Mouse (Mus musculus) urinary bladder, postnatal 36 days (tissue): ENCODE data around the gene Pnpo.

Experiments
- DNase-seq, 2 experiments: peaks; one replicate each; pipeline ENCODE4 v3.0.0; 2022; ENCODE audit warnings: low spot score in 2 of 2, mixed read lengths in 1 of 2

Pnpo gene

GRCm38 (mm10) chr11:96970341-96970740 is 26.6 kb upstream of the Pnpo start:
- DNase-seq: no peak

DNA sequence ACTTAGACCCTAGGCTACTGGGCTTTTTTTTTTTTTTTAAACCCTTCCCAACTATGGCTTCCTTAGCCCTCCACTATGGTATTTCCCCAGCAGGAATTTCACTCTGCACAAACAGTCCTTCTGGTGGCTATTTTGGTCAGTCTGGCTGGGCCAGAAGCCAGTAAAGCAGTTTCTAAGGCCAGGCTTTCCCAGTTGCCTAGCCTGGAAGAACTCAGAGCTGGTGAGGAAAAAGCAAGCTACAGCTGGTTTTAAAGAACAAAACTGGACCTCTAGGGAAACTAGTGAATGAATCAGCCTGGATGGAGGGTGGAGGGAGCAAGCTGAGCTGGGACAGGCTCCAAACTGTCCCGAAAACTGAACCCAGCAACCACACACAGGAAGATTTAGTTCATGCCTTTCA is 26.0 kb upstream of the Pnpo start:
- peak in 1 of 2 experiments; percentile 72 for DNase-seq

DNA sequence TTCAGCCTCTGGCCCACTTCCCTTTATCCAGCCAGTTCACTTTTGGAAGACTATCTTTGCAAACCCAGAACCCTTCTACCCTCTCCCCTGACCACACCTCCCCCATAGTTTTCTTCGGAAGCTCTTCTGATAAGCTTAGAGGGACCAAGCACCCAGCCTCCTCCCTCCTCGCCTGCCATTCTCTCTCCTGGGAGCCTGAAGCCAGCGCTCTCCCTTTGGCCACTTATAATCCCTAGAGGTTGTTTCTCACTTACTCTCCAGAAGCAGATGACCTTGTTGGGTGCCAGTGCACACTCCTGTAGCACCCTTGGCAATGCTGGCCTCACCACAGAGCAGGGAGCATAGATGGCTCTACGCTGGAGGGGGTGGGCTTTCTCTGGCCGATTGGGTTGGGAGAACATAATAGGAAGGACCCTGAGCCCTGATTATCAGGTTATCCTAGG is 25.5 kb upstream of the Pnpo start:
- no peak for DNase-seq

DNA sequence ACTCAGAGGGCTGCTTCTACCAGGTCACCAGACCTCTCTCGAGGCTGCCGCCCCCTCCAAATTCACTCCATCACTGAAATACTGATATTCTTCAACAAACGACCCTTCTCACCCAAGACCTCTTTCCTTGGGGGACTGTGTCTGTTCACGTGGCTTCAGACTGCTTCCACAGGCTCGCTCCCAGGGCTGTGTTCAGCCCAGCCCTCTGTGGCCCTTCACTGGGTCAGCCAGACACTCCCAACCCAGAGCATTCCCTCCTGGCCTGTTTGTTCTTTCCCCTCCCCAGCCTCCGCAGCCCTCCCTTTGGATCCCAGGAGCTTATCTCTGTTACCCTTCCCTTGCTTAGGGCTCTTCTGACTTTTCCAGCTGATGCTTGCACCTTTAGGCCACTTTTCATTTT is 24.7 kb upstream of the Pnpo start:
- DNase-seq: peak in 1 of 2 experiments; percentile 43

- DNase-seq: no peak
These were observed 23.9 kb upstream of the Pnpo start for GRCm38 (mm10) chr11:96967544-96968269.

DNA sequence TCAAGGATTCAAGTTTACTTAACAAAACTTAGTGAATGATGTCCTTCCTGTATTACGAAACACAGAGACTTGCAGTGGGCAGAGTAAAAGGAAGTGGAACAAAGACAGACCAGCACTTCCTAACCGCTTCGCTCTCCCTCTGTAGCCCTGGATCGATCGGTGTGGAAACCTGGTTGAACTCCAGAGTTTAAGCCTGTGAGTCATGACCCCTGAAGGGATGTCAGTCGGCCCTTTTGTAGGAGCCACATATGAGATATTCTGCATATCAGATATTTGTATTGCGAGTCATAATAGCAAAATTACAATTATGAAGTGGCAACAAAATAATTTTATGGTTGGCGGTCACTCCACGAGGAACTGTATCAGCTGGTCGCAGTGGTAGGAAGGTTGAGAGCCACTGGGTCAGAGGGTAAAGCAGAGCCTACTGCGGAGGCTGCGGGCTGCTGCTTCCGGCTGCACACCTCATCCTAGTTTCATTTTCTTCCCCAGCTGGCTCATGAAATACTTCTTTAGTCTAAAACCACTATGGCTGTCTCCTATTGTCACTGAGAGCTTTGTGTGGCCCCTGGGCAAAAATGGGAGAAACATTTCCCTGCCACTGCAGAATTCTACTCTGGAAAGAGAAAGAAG is 23.2 kb upstream of the Pnpo start:
- DNase-seq: no peak

DNA sequence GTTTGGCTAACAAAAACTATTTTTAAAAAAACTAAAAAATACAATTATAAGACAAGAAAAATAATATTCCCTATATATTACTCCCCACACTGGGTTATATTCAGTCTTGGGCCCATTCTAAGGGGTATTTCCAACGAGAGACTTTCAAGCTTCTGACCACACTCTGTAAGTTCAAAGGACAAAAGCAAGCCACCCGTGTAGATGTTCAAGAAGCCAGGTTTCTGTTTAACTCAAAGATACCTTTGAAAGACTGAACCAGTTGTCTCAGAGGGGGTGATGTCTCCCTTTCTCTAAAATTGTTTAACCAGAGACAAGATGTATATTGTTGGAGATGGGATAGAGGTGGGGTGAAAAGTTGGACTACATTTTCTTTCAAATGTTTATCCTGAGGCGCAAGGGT is 22.4 kb upstream of the Pnpo start:
- DNase-seq: no peak

- peak; percentile 81 to 89 for DNase-seq
These were observed 19.8 kb upstream of the Pnpo start for GRCm38 (mm10) chr11:96963580-96963979.

DNA sequence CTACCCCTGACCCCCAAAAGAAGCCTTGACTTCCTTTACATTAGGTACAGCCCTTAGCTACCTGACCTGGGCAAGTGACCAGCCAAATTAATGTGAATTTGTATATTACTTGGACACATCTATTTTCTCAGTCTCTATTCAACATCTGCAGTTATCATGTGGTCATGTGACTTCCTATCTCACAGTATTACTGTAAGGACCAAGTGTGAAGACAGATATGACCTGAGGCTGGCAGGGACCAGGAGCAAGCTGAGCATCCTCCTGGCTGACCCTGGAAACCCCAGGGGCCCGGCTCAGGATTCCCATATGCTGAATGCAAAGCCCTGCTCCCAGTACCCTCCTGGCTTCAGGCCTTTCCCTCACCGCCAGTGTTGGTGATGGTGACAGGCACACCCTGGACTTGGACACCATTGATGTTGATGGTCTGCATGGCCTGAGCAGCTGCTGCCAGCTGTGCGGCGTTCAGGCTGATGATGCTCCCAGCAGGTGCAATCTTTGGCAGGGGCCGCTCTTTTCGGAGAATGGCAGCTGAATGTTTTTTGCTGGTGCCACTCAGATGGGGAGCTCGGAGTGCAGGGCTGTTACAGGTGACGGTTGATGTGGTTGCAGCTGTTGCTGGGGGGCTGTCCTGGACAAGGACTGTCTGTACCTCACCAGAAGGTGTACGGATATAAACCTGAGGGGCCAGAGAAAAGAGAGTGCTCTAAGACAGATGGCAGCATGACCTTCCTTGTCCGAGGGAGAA is 13.4 kb upstream of the Pnpo start:
- DNase-seq: no peak

DNA sequence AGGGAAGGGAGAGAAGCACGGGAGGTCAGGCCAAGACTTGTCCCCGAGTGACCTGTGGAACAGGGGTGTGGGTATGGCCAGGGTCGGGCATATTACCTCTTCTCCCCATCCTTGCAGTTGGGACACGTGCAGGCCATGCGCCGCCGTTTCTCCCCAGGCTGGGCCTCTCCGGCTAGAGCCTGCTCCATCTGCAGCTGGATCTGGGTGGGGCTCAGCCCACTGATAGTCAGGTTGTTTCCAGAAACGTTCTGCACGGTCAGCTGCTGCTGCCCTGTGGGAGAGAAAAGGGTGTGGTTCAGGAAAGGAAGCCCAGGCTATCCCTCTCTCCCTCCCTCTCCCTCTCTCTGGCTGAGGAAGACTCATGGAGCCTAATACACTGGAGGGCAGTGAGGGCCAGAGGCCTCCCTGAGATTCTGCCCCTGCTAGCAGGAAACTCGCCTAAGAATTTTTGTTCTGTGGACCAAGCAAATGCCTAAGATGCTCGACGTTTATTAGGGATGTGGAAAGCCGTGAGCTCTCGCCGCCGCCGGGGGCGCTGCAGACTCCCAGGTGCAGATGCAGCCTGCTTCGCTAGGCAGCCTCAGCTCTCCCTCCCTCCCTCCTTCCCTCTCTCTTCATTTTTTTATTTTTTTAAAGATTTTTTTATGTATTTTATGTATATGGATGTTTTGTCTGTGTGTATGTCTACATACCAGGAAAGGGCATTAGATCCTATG is 12.4 kb upstream of the Pnpo start:
- no peak for DNase-seq

DNA sequence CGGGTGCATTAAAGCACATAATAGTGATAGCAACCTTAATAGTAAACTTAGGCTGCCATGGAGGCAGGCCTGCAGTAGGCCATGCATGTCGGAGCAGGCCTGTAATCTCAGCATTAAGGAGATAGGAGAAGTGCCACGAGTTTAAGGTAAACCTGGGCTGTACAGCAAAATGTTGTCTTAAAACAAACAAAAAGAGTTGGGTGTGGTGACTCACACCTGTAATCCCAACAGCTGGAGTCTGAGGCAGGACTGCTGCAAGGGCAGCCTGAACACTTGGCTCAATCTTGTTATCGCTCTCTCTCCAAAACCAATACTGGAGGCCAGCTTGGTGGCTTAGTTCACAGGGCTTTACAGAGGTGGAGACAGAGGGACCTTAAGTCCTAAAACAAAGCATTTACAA is 11.3 kb upstream of the Pnpo start:
- DNase-seq: no peak

GRCm38 (mm10) chr11:96952896-96953295 is 9.1 kb upstream of the Pnpo start:
- no peak for DNase-seq

DNA sequence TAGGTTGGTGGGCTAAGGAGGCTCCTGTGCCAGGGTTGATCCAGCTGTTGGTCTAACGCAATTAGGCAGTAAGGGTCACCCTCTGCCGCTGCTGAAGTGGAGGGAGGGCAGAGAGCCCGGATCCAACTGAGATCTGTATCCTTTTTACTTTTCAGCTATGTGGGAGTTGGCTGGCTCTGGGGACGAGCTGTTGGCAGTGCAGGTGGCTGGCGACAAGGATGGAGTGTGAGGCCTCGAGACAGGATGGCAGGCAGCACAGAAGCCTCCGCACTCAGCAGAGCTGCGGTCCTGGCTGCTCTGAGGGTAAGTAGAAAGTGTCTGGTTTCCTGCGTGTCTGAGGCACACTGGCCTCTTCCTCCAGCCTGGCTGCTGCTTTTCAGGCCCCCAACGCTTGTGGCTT is 8.6 kb upstream of the Pnpo start:
- DNase-seq: no peak

- DNase-seq: no peak
These were observed 7.0 kb upstream of the Pnpo start for GRCm38 (mm10) chr11:96950767-96951166.

- DNase-seq: no peak
These were observed 4.1 kb upstream of the Pnpo start for GRCm38 (mm10) chr11:96947849-96948248.

- no peak for DNase-seq
These were observed 2.7 kb upstream of the Pnpo start for GRCm38 (mm10) chr11:96946498-96946897.

DNA sequence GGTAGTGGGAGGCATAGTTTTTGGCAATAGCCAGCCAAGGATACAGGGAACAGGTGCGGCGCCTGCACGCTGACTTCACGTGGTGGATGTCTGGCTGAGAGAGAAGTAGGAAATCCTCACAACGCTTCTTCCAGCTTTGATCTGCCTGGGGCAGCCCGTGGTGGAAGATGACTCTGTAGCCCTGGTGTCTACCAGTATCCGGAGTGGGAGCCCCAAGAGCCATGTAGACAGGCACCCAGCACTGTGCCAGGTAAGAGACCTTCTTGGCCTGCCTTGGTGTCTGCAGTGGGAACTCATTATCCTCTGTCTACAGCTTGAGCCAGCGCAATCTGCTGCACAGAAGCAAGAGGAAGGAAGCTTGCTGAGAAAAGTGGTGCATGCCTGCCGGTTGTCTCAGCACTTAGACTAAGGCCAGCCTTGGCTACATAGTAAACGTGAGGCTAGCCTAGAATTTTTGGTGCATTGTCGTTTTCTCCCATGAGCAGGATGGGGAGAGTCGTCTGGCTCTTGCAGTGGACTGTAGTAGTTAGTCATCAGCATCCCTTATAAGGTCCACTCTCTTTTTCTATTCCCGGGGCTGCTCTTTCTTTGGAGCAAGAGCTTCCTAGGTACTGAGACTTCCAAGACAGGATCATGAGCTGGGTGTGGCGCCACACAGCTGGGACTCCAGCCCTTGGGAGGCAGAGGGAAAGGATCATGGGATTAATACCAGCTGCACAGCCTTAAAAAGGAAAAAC is 1.2 kb upstream of the Pnpo start:
- DNase-seq: no peak

DNA sequence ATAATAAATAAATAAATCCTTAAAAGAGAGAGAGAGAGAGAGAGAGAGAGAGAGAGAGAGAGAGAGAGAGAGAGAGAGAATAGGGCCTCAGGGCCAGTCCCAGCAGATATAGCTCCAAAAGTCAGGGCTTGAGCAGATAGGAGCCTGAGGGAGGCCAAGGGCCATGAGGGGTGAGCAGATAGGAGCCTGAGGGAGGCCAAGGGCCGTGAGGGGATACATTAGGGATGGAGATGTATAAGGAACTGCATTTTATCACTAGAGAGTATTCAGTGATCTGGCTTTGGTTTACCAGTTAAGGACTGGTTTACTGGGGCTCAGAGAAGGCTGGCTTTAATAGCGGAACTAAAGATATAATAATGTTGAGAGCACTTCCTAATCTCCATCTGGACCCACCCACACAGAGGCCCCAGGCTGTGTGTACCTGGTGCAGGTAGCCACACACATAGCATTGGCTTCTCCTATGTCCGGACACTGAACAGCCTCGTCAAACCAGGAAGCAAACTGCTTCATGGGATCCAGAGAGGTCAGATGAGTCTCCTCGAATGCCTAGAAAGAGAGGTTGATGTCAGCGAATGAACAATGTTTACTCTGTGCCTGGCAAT is 1.7 kb downstream of the Pnpo start:
- no peak for DNase-seq

GRCm38 (mm10) chr11:96940578-96941465 is 3.0 kb downstream of the Pnpo start:
- DNase-seq: no peak

- no peak for DNase-seq
These were observed 5.4 kb downstream of the Pnpo start for GRCm38 (mm10) chr11:96938426-96938800.
